ENCODE assay signal across 12 mouse cellular contexts in the genomic region with DNA sequence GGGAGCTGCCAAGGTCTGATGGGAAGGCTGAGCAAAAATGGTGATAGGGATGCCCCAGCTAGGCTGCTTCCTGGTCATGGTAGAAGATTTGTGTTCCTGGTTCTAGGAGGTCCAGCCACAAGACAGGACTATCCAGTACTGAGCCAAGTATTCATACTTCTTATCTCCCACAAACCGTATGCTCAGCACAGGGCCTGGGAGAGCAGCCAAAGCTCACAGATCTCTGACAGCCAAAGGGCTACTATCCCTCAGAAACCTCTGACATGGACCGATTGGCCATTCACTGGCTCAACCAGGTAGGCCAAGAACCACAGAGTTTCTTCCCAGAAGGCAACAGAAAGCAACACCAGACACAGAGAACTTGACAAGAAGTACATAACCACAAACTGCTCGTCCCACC. TPM values are rescaled to one million over a fixed set of nuclear protein-coding genes. Genes with fewer than 3 reads are reported as not detected.
A peak's percentile ranks its signal among the peaks of the same experiment; 100 is the strongest.
DNase-seq lines count a peak whose midpoint lies in the region; ATAC-seq and TF ChIP-seq lines count a peak whose summit lies in the region.
"Had no signal": no experiment of that assay in that cellular context is flagged by ENCODE, and none has a peak within 500 bp of the region (broad histone marks: within the 10 kb centered on the region; RNA-seq: fewer than 3 reads in every experiment).

No protein-coding gene starts in this region.

- no peak for TF ChIP-seq POLR2A in cerebellum, adult 2 months (IDR thresholded peaks at IDR 0.05; ENCODE audit: borderline replicate concordance, insufficient read depth, low read length)
- no peak for TF ChIP-seq POLR2A in liver, adult 2 months (IDR thresholded peaks at IDR 0.05; ENCODE audit: extremely low read depth, insufficient read depth, low read length)

- H3K27me3 ChIP-seq in cerebellum, adult 2 months (ENCODE audit: control insufficient read depth, insufficient read depth, low read length), result no peaks in the 10 kb centered on the region
- H3K27me3 ChIP-seq in liver, adult 2 months (ENCODE audit: control insufficient read depth, insufficient read depth, low read length), result no peaks in the 10 kb centered on the region
- no peaks in the 10 kb centered on the region for H3K27me3 ChIP-seq in forebrain, postnatal 0 days (ENCODE audit: insufficient read depth, low read length)
- H3K27me3 ChIP-seq: midbrain, embryonic 12.5 days had no signal

- no peak overlapping the region for H3K4me2 ChIP-seq in forebrain, postnatal 0 days (ENCODE audit: low read depth)
- H3K4me2 ChIP-seq: midbrain, embryonic 12.5 days had no signal

- no peak for TF ChIP-seq CTCF in cerebellum, adult 2 months (IDR thresholded peaks at IDR 0.05; ENCODE audit: borderline replicate concordance, insufficient read depth, low read depth, low read length)
- TF ChIP-seq CTCF in liver, adult 2 months (IDR thresholded peaks at IDR 0.05; ENCODE audit: low read depth, low read length), result no peak
- no peak for TF ChIP-seq CTCF in forebrain, postnatal 0 days (IDR thresholded peaks at IDR 0.05; ENCODE audit: low read depth)

- H3K9me3 ChIP-seq in forebrain, postnatal 0 days (ENCODE audit: low read length), result no peaks in the 10 kb centered on the region
- H3K9me3 ChIP-seq: midbrain, embryonic 12.5 days had no signal

- no peak overlapping the region for H3K9ac ChIP-seq in liver, adult 2 months (ENCODE audit: low read depth, low read length)
- no peak overlapping the region for H3K9ac ChIP-seq in forebrain, postnatal 0 days
- H3K9ac ChIP-seq: midbrain, embryonic 12.5 days had no signal

- DNase-seq in cerebellum, postnatal 14 days, result peak; percentile 21 to 28
- no peak for DNase-seq in cerebellum, adult 2 months
- DNase-seq in liver, adult 2 months (ENCODE audit: extremely low read depth, low read depth, low spot score), result peak; percentile 59
- DNase-seq in liver (no peak), NIH3T3 (ENCODE audit: low read depth) (peak; percentile 50)
- DNase-seq in heart, postnatal 14 days, result peak; percentile 53 to 61
- DNase-seq in gastrocnemius, postnatal 14 days, result no peak
- DNase-seq in forebrain, postnatal 0 days, result no peak
- DNase-seq: cerebellum, adult 18-20 months had no signal

- H3K79me2 ChIP-seq in liver, adult 2 months (ENCODE audit: control insufficient read depth, insufficient read depth, low read length), result no peaks in the 10 kb centered on the region

- no peak for ATAC-seq in forebrain, postnatal 0 days
- ATAC-seq: lung, postnatal 0 days had no signal

- no peak overlapping the region for H3K27ac ChIP-seq in cerebellum, adult 2 months (ENCODE audit: insufficient read depth, low read length)
- no peak overlapping the region for H3K27ac ChIP-seq in liver, adult 2 months (replicated peaks; ENCODE audit: insufficient read depth, low read depth, low read length)
- no peak overlapping the region for H3K27ac ChIP-seq in forebrain, postnatal 0 days (ENCODE audit: low read depth, low read length)
- H3K27ac ChIP-seq: midbrain, embryonic 12.5 days had no signal

- no peaks in the 10 kb centered on the region for H3K4me1 ChIP-seq in cerebellum, adult 2 months (ENCODE audit: control insufficient read depth, insufficient read depth, low read length)
- no peaks in the 10 kb centered on the region for H3K4me1 ChIP-seq in liver, adult 2 months (ENCODE audit: control insufficient read depth, insufficient read depth, low read length)
- no peaks in the 10 kb centered on the region for H3K4me1 ChIP-seq in forebrain, postnatal 0 days (ENCODE audit: insufficient read depth)
- H3K4me1 ChIP-seq: midbrain, embryonic 12.5 days had no signal

- intact Hi-C loops in heart, postnatal 14 days (cut with DNase I), result no loop called here
- intact Hi-C loops in gastrocnemius, postnatal 14 days (cut with DNase I; ENCODE audit: low total_unique reads), result no loop called here

- 33% methylated on average over 3 of the region's 3 CpGs for WGBS in cerebellum, adult 2 months
- WGBS in liver, adult 2 months, result 34% methylated on average over 3 of the region's 3 CpGs
- WGBS in forebrain, postnatal 0 days, result 84% methylated on average over 3 of the region's 3 CpGs

- H3K4me3 ChIP-seq in cerebellum, adult 2 months (replicated peaks; ENCODE audit: insufficient read depth, low read depth, low read length), result no peak overlapping the region
- no peak overlapping the region for H3K4me3 ChIP-seq in liver, adult 2 months (ENCODE audit: insufficient read depth, low read depth, low read length)
- no peak overlapping the region for H3K4me3 ChIP-seq in forebrain, postnatal 0 days (ENCODE audit: low read depth, low read length)
- H3K4me3 ChIP-seq: erythroblast, embryonic 14.5 days; midbrain, embryonic 12.5 days had no signal

- H3K36me3 ChIP-seq in liver, adult 2 months (ENCODE audit: control insufficient read depth, insufficient read depth, low read length), result no peaks in the 10 kb centered on the region
- peaks cover 11% of the 10 kb centered on the region for H3K36me3 ChIP-seq in forebrain, postnatal 0 days (ENCODE audit: insufficient read depth)

RNA-seq across cellular contexts. Expression of gene Psat1, which starts 36.1 kb away (rescaled TPM):
- polyA plus RNA-seq in cerebellum, adult 2 months (2012; rRNA removed), result 90.0 and 106 TPM in 2 replicates
- total RNA-seq in liver, adult 2 months (2014; rRNA removed), result 0.74 and 2.0 TPM in 2 replicates
- 0.20 and 0.21 TPM in 2 replicates for polyA plus RNA-seq in liver, adult 2 months (2012; rRNA removed)
- total RNA-seq in heart, postnatal 14 days (2021), result 1 to 10 TPM; 4.8 to 6.3 TPM
- 10 to 100 TPM in 1 of 2 experiments, 1 to 10 TPM in 1; 7.3 to 12.1 TPM for total RNA-seq in gastrocnemius, postnatal 14 days (2021)
- 84.2 and 89.2 TPM in 2 replicates for total RNA-seq in forebrain, postnatal 0 days (2014; rRNA removed)
- polyA plus RNA-seq in forebrain, postnatal 0 days (2015; fragmentation: Nextera tagmentation; extraction: Ambion mirVana), result 57.4 and 69.1 TPM in 2 replicates

Comparison
In these comparisons a context has a peak if more than half of its experiments do, and no peak if none do; other contexts are left out.
1. DNase-seq: peak in cerebellum, postnatal 14 days (2 of 2), liver, adult 2 months (single experiment), NIH3T3 (single experiment) and heart, postnatal 14 days (2 of 2); none in cerebellum, adult 2 months (0 of 2), liver (single experiment), gastrocnemius, postnatal 14 days (single experiment) and forebrain, postnatal 0 days (single experiment).